Mouse (Mus musculus) neural tube, embryonic 13.5 days (tissue): ENCODE data around the gene Gemin7. TPM values are rescaled to one million over a fixed set of nuclear protein-coding genes. Genes with fewer than 3 reads are reported as not detected.

Source experiments
- ATAC-seq: fragments of 200-750 bp; cut with Nextera tagmentation; 2 replicates; pipeline ENCODE4 v1.8.0; 2017; ENCODE audit warnings: low read depth, mild to moderate bottlenecking, moderate TSS enrichment, moderate library complexity
- H3K27ac ChIP-seq: fragments of 300-500 bp; sonication (generic); replicated peaks from 2 replicates; pipeline ENCODE4 v1.5.1; 2015; ENCODE audit warnings: moderate library complexity, mild to moderate bottlenecking, inconsistent platforms
- H3K27me3 ChIP-seq: fragments of 300-500 bp; sonication (generic); 2 replicates; pipeline ENCODE4 v1.6.1; 2015; ENCODE audit warnings: mild to moderate bottlenecking, inconsistent platforms
- H3K36me3 ChIP-seq: fragments of 300-500 bp; sonication (generic); 2 replicates; pipeline ENCODE4 v1.6.1; 2015; ENCODE audit warnings: mild to moderate bottlenecking, inconsistent platforms
- H3K4me1 ChIP-seq: fragments of 300-500 bp; sonication (generic); replicated peaks from 2 replicates; pipeline ENCODE4 v1.6.1; 2015; ENCODE audit warnings: inconsistent platforms
- H3K4me2 ChIP-seq: fragments of 300-500 bp; sonication (generic); 2 replicates; pipeline ENCODE4 v1.6.1; 2015; ENCODE audit warnings: inconsistent platforms, mild to moderate bottlenecking, moderate library complexity
- H3K4me3 ChIP-seq: fragments of 300-500 bp; sonication (generic); 2 replicates; pipeline ENCODE4 v1.5.1; 2015; ENCODE audit warnings: mild to moderate bottlenecking, inconsistent platforms
- H3K9ac ChIP-seq: fragments of 300-500 bp; sonication (generic); 2 replicates; pipeline ENCODE4 v1.6.1; 2015; ENCODE audit warnings: moderate library complexity, mild to moderate bottlenecking, inconsistent platforms
- H3K9me3 ChIP-seq: fragments of 300-500 bp; sonication (generic); 2 replicates; pipeline ENCODE4 v1.6.1; 2016; ENCODE audit warnings: inconsistent platforms
- WGBS: fragments of 180-500 bp; shearing (Covaris S2); methylation state at CpG from one replicate; pipeline ENCODE4 v1.1.7; 2015; 5-methylcytosine and 5-hydroxymethylcytosine counted together
- polyA plus RNA-seq: library from polyadenylated mRNA; unstranded; fragments of >200 nt; fragmentation: Nextera tagmentation; extraction: Ambion mirVana; gene quantifications from 2 replicates; pipeline ENCODE4 v1.2.1, GENCODE M21; 2015

The Gemin7 gene
- polyA plus RNA-seq, 1 experiment from 2014 or later: 153 TPM

DNA sequence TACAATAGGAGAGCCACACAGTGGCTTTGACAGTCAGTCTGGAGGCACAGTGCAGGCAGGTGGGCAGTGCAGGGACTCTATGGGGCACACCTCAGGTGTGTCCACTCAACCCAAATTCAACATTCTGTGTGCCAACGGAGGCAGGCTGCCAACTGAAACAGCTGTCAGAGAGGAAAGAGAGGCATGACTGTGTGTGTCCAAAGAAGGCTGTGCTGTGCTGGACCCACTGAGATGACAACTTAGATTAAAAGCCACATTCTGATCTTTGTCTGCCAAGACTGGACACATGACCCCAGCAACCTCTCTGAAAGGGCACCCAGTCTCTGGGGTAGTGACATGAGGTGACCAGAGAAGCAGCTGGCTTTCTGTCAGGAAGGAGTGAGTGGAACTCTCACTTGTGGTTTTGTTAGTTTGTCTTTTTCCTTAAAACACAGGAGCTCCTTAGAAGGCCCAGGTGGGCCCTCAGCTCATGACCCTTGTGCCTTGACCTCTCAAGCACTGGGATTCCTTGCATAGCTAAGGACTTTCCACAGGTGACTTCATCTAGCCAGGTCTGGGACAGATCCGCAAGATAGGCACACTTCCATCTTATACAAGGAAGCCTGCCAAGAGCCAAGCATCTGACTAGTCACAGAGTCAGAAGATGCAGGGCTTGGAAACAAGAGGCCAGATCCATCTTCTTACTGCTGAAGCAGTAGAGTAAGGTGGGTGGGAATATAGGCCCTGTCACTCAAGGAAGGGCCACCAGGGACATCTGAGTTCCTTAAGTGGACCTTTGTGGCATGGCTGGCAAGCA, 36.4 kb downstream of the Gemin7 start:
- 95% methylated on average over 2 of the region's 2 CpGs for WGBS
- no peak overlapping the region for H3K9ac ChIP-seq
- ATAC-seq: no peak

DNA sequence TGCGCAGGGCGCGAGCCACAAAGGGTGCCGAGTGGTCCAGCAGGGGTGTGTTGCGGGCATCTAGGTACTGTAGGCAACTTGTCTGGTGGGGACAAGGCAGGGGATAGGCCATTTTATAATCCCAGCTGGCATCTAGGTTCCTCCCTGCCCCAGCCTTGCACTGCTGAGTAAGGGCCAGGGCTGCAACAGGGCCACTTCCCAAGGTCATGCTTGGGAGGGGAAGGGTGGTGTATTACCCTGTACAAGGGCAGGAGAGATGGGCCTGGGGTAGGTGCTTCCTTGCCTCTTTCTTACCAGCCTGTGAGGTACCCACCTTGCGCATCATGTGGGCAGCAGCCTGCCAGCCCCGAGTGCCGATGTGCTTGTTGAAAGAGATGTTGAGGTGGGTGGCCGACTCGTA, 42.7 kb downstream of the Gemin7 start:
- no peaks in the 10 kb centered on the region for H3K9me3 ChIP-seq
- peaks cover 7% of the 10 kb centered on the region; the same call in 1 of the 2 replicates for H3K4me1 ChIP-seq
- H3K27me3 ChIP-seq: no peaks in the 10 kb centered on the region
- no peak overlapping the region for H3K9ac ChIP-seq
- no peak overlapping the region for H3K27ac ChIP-seq
- H3K4me2 ChIP-seq: no peak overlapping the region
- H3K36me3 ChIP-seq: peaks cover 62% of the 10 kb centered on the region
- 93% methylated on average over 10 of the region's 10 CpGs for WGBS
- no peak overlapping the region for H3K4me3 ChIP-seq
- ATAC-seq: no peak

More for the DNA sequence above, 36.4 kb downstream of the Gemin7 start:
- no peak overlapping the region for H3K27ac ChIP-seq
- H3K36me3 ChIP-seq: no peaks in the 10 kb centered on the region
- H3K4me2 ChIP-seq: no peak overlapping the region
- peaks cover 39% of the 10 kb centered on the region for H3K4me1 ChIP-seq
- no peaks in the 10 kb centered on the region for H3K27me3 ChIP-seq
- H3K4me3 ChIP-seq: no peak overlapping the region
- H3K9me3 ChIP-seq: no peaks in the 10 kb centered on the region

DNA sequence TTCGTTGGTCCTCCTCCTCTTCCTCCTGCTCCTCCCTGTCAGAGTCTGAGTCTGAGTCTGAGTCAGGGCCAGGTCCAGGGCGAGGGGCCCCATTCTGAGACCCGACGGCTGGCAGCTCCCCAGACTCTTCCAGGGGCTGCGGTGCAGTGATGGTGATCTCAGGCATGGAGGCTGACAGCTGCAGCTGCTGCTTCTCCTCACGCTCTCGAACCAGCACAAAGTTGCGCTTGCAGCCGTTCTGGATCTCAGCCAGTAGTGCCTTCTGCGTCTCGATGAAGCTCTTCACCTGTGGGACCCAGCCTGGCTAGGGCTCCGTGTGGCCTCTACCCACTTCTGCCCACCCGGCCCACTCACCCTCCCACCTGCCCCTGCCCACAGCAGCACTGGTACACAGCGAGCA, 45.2 kb downstream of the Gemin7 start:
- Histone ChIP-seq H3K27ac (no peak overlapping the region), H3K9ac (no peak overlapping the region), H3K36me3 (peaks cover 75% of the 10 kb centered on the region), H3K9me3 (no peaks in the 10 kb centered on the region), H3K4me1 (peaks cover 3% of the 10 kb centered on the region; the same call in 1 of the 2 replicates), H3K4me2 (no peak overlapping the region), H3K27me3 (no peaks in the 10 kb centered on the region), H3K4me3 (no peak overlapping the region)
- no peak for ATAC-seq
- WGBS: 82% methylated on average over 14 of the region's 14 CpGs

DNA sequence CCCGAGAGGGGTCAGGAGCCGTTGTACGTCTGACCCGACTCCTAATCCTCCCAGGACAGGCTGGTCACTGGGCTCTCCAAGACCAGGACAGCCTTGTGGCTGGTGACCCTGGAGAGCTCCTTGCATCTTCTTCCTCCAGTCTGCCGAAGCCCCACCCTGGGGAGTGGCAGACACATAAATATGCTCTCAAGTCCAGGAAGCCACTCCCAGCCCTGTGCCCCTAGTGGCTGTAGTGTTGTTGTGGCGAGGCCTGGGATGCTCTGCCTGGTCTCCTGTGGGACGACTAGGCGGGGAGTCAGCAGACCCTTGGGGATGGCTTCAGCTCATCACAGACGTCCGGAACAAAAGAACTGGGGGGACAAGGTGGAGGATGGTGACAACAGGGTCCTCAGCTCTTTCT, 46.3 kb downstream of the Gemin7 start:
- no peaks in the 10 kb centered on the region for H3K27me3 ChIP-seq
- no peak overlapping the region for H3K9ac ChIP-seq
- H3K9me3 ChIP-seq: no peaks in the 10 kb centered on the region
- no peak overlapping the region for H3K4me2 ChIP-seq
- 69% methylated on average over 10 of the region's 10 CpGs for WGBS
- H3K27ac ChIP-seq: no peak overlapping the region
- no peak overlapping the region for H3K4me3 ChIP-seq
- H3K4me1 ChIP-seq: no peaks in the 10 kb centered on the region; the same call in 1 of the 2 replicates
- no peak for ATAC-seq
- H3K36me3 ChIP-seq: peaks cover 75% of the 10 kb centered on the region

DNA sequence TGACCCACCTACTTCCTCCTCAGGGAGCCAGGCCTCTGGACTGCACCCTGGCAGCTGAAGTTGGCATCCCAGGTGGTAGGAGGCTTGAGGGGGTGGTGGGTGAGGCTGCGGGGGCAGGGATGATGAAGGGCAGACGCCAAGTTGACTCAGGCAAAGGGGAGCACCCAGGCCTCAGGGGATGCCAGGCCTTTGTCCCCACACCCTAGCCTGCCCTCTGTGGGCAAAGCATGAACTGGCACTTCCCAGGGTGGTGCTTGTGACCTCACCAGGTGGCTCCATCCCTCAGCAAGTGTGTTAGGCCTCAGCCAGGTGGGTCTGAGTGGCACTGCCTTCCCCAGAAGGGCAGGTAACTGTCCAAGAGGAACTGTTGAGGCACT, 52.3 kb downstream of the Gemin7 start:
- H3K27me3 ChIP-seq: peaks cover 59% of the 10 kb centered on the region
- peak overlapping the region; percentile 67; the same call in 1 of the 2 replicates for H3K9ac ChIP-seq
- peaks cover 17% of the 10 kb centered on the region for H3K36me3 ChIP-seq
- H3K4me2 ChIP-seq: no peak overlapping the region
- no peaks in the 10 kb centered on the region for H3K9me3 ChIP-seq
- ATAC-seq: no peak
- WGBS: 57% methylated on average over 2 of the region's 2 CpGs
- H3K27ac ChIP-seq: no peak overlapping the region
- no peak overlapping the region for H3K4me3 ChIP-seq
- peaks cover 26% of the 10 kb centered on the region for H3K4me1 ChIP-seq

DNA sequence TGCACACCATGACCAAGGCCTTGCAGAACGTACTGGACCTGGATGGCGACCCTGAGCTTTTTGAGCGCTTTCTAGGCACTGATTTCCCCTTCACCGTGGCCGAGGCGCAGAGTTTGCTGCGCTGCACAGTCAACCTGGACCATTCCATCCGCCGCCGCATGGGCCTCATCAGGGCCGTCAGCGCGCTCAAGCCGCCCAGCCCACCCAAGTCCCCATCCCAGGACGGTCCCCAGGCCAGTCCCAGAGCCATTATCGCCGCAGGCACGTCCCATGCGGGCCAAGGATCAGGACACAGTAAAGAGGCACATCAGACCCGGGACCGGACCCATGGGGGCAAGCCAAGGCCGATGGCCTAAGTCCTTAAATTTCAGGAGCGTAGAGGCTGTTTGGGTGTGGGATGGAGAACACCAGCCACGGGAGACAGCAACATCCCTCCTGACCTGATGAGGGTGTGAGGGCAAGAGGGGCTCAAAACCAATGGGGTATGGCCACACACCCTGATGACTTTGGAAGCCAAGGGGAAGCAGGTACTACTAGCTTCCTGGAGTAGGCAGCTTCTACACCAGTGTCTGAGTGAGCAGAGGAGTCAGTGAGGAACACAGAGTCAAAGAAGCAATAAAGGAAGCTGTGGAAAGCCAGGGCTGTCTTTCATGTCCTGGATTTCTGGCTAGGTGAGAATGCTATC, 52.8 kb downstream of the Gemin7 start:
- peaks cover 32% of the 10 kb centered on the region for H3K4me1 ChIP-seq
- peak overlapping the region; percentile 38 for H3K4me3 ChIP-seq
- peaks cover 12% of the 10 kb centered on the region for H3K36me3 ChIP-seq
- H3K9me3 ChIP-seq: no peaks in the 10 kb centered on the region
- H3K9ac ChIP-seq: peak overlapping the region; percentile 67
- peak overlapping the region; percentile 72 for H3K4me2 ChIP-seq
- H3K27ac ChIP-seq: no peak overlapping the region
- WGBS: 12% methylated on average over 24 of the region's 24 CpGs
- peaks cover 64% of the 10 kb centered on the region for H3K27me3 ChIP-seq
- ATAC-seq: peak; percentile 48

DNA sequence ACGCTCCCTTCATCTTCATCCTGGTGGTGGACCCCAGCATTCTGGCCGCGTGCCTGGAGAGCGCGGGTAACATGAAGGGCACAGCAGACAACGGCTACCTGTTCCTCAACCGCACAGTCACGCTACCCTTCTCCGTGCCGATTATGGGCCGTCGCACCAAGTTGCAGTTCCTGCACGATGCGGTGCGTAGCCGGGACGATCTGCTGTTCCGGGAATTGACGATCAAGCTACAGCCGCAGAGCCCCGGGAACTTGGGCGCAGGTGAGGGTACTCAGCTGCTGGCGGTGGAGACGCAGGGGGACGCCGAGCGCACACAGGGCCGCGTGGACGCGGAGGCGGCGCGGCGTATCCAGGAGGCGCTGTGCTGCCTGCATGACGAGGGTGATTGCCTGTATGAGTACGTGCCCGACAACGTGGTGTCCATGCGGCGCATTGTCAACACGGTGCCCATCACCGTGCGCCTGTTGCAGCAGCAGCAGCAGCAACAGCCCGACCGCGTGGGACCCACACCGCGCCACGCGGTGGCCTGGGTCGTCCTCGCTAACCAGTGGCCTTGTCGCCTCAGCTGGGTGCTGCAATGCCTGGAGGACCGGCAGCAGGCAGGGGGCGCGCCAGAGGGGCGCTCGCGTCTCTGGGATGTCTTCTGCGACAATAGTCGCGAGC, 53.5 kb downstream of the Gemin7 start:
- H3K36me3 ChIP-seq: peaks cover 5% of the 10 kb centered on the region
- peak; percentile 76 for ATAC-seq
- H3K27ac ChIP-seq: no peak overlapping the region
- H3K4me2 ChIP-seq: peak overlapping the region; percentile 72
- H3K27me3 ChIP-seq: peaks cover 71% of the 10 kb centered on the region
- H3K4me3 ChIP-seq: peak overlapping the region; percentile 38
- peak overlapping the region; percentile 67 for H3K9ac ChIP-seq
- 2% methylated on average over 64 of the region's 64 CpGs for WGBS
- peaks cover 33% of the 10 kb centered on the region for H3K4me1 ChIP-seq
- H3K9me3 ChIP-seq: no peaks in the 10 kb centered on the region

DNA sequence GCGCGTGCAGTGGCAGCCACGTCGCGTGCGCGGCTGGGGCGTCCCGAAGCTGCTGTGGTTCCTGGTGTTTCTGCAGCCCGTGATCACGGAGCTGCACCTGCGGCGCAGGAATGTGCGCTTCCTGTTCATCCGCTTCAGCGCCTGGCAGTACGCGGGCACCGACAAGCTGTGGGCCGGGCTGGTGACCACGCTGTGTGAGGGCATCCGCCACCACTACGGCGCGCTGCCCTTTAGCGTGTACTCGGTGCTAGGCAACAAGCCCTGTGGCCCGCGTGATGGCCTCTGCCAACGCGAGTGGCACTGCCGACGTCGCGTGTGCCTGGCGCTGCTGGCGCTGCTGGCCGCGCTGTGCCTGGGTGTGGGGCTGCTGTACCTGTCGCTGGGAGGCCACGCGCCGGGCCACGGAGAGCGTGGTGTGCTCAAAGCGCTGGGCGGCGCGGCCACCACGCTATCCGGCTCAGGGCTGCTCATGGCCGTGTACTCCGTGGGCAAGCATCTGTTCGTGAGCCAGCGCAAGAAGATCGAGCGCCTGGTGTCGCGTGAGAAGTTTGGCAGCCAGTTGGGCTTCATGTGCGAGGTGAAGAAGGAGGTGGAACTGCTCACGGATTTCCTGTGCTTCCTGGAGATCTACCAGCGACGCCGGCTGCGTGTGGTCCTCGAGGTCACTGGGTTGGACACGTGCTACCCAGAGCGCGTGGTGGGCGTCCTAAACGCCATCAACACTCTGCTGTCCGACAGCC, 54.2 kb downstream of the Gemin7 start:
- no peak overlapping the region for H3K27ac ChIP-seq
- no peak for ATAC-seq
- peak overlapping the region; percentile 67 for H3K9ac ChIP-seq
- H3K27me3 ChIP-seq: peaks cover 78% of the 10 kb centered on the region
- 13% methylated on average over 72 of the region's 72 CpGs for WGBS
- peak overlapping the region; percentile 38 for H3K4me3 ChIP-seq
- H3K36me3 ChIP-seq: no peaks in the 10 kb centered on the region
- H3K9me3 ChIP-seq: no peaks in the 10 kb centered on the region
- H3K4me1 ChIP-seq: peaks cover 33% of the 10 kb centered on the region
- H3K4me2 ChIP-seq: peak overlapping the region; percentile 72

DNA sequence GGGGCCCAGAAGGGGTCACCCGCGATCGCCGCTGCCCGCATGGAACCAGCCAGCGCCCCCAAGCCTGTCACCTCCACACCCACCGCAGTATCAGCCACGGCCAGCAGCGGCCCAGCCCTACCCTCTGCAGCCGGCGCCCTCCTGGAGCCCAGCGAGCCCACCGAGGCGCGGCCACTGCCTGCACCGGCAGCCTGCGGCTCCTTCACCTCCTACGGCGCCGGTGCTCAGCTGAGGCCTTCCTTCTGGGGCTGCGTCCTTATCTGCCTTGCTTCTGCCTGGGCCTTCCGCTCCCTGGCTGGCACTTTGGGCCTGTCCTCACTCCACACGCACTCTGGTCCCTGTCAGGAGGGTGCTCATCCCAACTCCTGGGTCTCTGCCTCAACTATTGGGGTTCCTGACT, 57.4 kb downstream of the Gemin7 start:
- H3K27ac ChIP-seq: no peak overlapping the region
- H3K9ac ChIP-seq: peak overlapping the region; percentile 70
- peaks cover 38% of the 10 kb centered on the region for H3K4me1 ChIP-seq
- H3K4me2 ChIP-seq: peak overlapping the region; percentile 51
- H3K4me3 ChIP-seq: peak overlapping the region; percentile 24
- H3K27me3 ChIP-seq: peaks cover 85% of the 10 kb centered on the region
- H3K36me3 ChIP-seq: no peaks in the 10 kb centered on the region
- 6% methylated on average over 23 of the region's 23 CpGs for WGBS
- ATAC-seq: no peak
- no peaks in the 10 kb centered on the region for H3K9me3 ChIP-seq

DNA sequence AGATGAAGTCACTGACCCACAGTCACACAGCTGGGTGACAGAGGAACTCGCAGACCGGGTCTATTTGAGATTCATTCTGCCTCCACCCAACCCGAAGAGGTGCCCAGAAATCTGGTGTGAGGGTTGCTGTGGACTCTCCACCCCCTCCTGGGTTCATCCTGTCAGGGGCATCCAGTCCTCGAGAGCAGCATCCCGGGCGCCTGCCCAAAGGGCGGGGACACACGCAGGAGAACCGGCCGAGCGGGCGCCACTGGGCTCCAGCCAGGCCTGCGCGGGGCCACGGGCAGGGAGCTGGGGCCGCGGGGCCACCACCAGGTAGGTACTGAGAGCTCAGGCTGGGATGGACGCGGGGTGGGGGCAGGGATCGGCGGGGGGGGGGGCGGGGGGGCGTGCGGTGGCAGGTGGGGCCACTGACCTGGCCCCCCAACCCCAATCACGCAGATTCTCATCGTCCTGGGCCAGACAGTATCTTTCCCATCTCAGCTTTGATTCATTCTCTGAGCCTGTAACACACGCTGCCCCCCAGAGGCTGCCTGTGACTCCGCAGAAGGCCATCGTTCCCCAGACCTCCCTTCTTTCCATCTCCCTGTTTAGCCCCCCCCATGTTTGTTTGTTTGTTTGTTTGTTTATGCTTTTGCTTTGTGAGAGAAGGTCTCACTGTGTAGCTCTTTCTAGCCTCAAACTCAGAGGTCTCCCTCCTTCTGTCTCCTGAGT, 59.6 kb downstream of the Gemin7 start, which contains the start of gene Nkpd1:
Gene Nkpd1, plus strand, starts transcription at position 187 of the 714 bp plus-strand sequence.
- peaks cover 63% of the 10 kb centered on the region for H3K27me3 ChIP-seq
- H3K4me2 ChIP-seq: peak within 1 kb of the TSS; percentile 50
- H3K36me3 ChIP-seq: no peaks in the 10 kb centered on the region
- peak within 1 kb of the TSS; percentile 21 for H3K4me3 ChIP-seq
- peaks cover 16% of the 10 kb centered on the region for H3K4me1 ChIP-seq
- ATAC-seq: no peak
- H3K9ac ChIP-seq: peak within 1 kb of the TSS; percentile 66
- H3K9me3 ChIP-seq: no peaks in the 10 kb centered on the region
- WGBS: 5% methylated on average over 29 of the region's 29 CpGs
- H3K27ac ChIP-seq: no peak within 1 kb of the TSS
